Mouse (Mus musculus): ENCODE measurements around the gene Tlx2. TPM values are rescaled to one million over a fixed set of nuclear protein-coding genes. Genes with fewer than 3 reads are reported as not detected.

The Tlx2 gene
- polyA plus RNA-seq, 1 experiment from 2014 or later = 3.4 TPM

DNA sequence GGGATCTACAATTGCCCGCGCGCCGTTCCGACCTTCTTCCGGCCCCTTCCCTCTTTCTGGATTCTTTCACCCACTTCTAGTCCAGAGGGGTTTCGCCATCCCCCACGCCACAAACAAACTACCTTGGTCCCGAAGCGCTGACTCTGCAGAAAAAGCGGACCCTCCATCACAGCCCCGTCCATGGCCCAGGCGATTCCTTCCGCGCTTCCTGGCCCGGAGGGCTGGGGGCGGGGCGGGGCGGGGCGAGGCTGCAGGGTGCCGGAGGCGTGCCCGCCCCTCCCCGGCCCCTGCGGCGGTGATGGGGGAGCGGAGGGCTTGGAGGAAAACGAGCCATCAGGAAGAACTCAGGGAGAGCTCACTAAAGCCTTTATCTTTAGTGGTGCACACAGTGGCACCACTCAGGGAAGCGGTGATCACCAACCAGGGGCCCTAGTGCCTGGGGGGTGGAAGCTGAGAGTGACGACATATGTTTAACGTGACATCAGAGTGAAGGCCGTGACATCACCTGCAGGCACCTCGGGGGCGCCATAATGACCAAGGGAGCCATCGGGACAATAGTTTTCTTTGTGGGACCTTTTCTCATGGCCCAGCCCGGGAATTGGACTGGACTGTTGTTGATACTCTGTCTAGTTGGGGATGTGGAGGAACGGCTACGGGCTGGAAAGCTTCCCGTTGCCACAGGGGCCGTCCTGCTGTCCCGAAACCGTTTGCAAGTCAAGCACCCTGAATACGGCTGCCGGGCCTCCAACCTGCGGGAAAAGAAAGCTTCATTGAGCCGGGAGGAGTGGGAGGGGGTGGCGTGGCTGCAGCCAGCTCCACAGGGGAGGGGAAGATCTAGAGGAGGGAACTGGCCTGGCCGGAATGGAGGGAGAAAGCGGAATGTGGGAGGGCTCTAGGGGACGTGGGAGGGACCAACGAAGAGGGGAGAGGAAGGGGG lies 36.6 kb downstream of the Tlx2 start, which contains the start of the genes Dok1 and Loxl3:
Gene Dok1 (minus strand): TSS at position 223 of the 937 bp plus-strand sequence.
Gene Loxl3 (plus strand): TSS at position 925 of the 937 bp plus-strand sequence.
- Histone ChIP-seq H3K36me3 (ENCODE audit: control insufficient read depth, insufficient read depth, low read length) (no peaks in the 10 kb centered on the region), H3K27ac (ENCODE audit: low read length) (peak within 1 kb of the TSS; percentile 91), H3K4me3 (replicated peaks; ENCODE audit: low read length) (peak within 1 kb of the TSS; percentile 59), H3K9ac (ENCODE audit: low read length) (peak within 1 kb of the TSS; percentile 83), H3K27me3 (ENCODE audit: control insufficient read depth, insufficient read depth, low read length) (peaks cover 7% of the 10 kb centered on the region; the same call in 1 of the 2 replicates), H3K4me1 (ENCODE audit: control insufficient read depth, insufficient read depth, low read length) (peaks cover 18% of the 10 kb centered on the region), H3K9me3 (replicated peaks; ENCODE audit: control insufficient read depth, low read length) (no peaks in the 10 kb centered on the region), H3K4me2 (ENCODE audit: low read depth, low read length) (peak within 1 kb of the TSS; percentile 92)
- ATAC-seq (ENCODE audit: insufficient read depth, low FRiP score) = peak; percentile 88
- WGBS = under 1% methylated on average over 51 of the region's 51 CpGs

DNA sequence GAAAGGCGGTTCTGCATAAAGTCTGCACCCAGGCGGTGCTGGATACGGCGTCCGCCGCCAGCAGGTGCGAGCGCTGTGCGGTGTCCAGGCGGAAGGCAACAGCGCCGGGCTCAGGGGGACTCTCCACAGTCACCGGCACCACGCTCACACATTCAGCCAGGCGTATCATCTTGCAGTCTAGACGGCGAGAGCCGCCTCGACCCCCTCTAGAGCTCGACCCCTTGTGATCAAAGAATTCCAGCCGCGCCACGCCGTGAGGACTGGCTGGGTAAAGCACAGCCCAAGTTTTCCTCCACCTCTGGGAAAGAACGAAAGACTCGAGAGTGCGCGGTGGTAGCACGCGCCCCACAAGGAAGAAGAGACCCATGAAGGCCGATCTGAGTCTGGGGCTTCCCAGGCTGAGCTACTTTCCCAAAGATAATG lies 37.3 kb downstream of the Tlx2 start:
- Histone ChIP-seq H3K9ac (ENCODE audit: low read length) (peak overlapping the region; percentile 83), H3K4me1 (ENCODE audit: control insufficient read depth, insufficient read depth, low read length) (peaks cover 15% of the 10 kb centered on the region), H3K27me3 (ENCODE audit: control insufficient read depth, insufficient read depth, low read length) (peaks cover 7% of the 10 kb centered on the region; the same call in 1 of the 2 replicates), H3K9me3 (replicated peaks; ENCODE audit: control insufficient read depth, low read length) (no peaks in the 10 kb centered on the region), H3K36me3 (ENCODE audit: control insufficient read depth, insufficient read depth, low read length) (no peaks in the 10 kb centered on the region), H3K4me3 (replicated peaks; ENCODE audit: low read length) (peak overlapping the region; percentile 59), H3K27ac (ENCODE audit: low read length) (peak overlapping the region; percentile 91), H3K4me2 (ENCODE audit: low read depth, low read length) (peak overlapping the region; percentile 92)
- ATAC-seq (ENCODE audit: insufficient read depth, low FRiP score) = peak; percentile 45
- WGBS = under 1% methylated on average over 31 of the region's 31 CpGs

DNA sequence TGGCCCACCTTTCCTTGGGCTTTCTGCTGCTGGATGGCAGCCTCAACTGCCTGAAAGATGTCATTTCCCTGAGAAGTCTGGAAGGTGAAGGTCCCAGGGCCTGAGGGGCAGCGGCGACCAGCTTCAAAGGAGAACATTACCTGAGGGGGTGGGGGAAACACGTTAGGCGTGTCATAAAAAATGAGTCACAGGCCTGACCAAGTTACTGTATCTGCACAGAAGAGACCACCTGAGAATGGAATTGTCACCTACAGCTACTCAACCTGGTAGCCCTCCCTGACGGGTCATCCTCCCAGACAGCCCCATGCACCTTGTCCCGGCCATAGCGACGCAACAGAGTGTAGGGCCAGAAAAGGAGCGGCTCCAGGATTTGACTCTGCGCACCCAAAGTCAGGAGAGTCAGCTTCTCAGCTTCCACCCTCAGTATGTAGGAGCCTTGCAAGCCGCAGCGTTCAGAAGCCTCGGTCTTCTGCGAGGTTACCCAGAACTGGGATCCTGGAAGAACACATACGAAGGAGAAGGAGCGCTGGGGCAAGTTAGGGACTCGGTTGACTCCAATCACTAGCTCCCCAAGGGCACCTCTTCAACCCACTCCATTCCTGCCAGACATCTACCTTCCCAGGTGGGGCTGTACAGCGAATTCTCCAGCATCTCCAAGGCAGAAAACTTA lies 38.0 kb downstream of the Tlx2 start:
- WGBS = 45% methylated on average over 18 of the region's 18 CpGs
- H3K4me1 ChIP-seq (ENCODE audit: control insufficient read depth, insufficient read depth, low read length) = peaks cover 11% of the 10 kb centered on the region
- peak overlapping the region; percentile 92 for H3K4me2 ChIP-seq (ENCODE audit: low read depth, low read length)
- H3K36me3 ChIP-seq (ENCODE audit: control insufficient read depth, insufficient read depth, low read length) = no peaks in the 10 kb centered on the region
- no peak overlapping the region for H3K27ac ChIP-seq (ENCODE audit: low read length)
- H3K9me3 ChIP-seq (replicated peaks; ENCODE audit: control insufficient read depth, low read length) = no peaks in the 10 kb centered on the region
- H3K9ac ChIP-seq (ENCODE audit: low read length) = peak overlapping the region; percentile 83
- no peak for ATAC-seq (ENCODE audit: insufficient read depth, low FRiP score)
- peaks cover 7% of the 10 kb centered on the region; the same call in 1 of the 2 replicates for H3K27me3 ChIP-seq (ENCODE audit: control insufficient read depth, insufficient read depth, low read length)
- H3K4me3 ChIP-seq (replicated peaks; ENCODE audit: low read length) = peak overlapping the region; percentile 59

DNA sequence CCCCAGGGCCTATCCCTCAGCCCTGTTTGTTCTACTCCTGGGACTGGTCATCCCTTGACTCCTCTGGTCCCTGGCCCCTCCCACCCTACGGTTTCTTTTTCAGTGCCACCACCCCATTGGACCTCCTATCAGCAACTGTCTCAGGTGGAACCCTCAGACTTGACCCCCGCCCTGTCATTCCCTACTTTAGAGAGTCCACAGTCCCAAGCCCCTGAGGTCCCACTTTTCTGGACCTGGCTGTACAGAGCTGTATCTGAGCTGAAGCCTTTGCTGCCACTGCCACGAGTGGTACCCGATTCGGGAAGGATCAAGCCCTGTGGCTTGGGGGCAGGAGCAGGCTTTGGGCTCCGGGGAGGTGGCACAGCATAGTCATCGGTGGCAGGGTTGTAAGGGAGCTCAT lies 39.0 kb downstream of the Tlx2 start:
- WGBS = 78% methylated on average over 7 of the region's 7 CpGs
- H3K4me2 ChIP-seq (ENCODE audit: low read depth, low read length) = no peak overlapping the region

DNA sequence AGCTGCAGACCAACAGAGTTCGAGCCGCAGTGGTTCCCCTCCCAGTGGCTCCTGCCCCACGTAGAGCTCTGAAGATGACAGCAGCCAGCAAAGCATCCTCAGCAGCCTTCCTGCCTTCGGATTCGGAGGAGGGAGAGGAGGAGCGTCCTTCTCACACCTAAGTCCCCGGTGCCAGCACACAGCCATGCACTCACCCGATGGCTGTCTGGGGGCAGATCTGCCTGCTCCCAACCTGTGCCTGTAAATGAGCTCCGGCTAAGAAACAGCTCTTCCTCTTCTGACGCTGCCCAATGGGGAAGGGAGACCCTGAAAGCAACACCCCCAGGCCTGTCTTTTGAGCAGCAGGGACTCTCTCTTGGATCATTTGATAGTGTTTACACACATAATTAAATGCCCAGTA lies 40.3 kb downstream of the Tlx2 start:
- H3K9ac ChIP-seq (ENCODE audit: low read length) = no peak overlapping the region
- no peak overlapping the region for H3K4me3 ChIP-seq (replicated peaks; ENCODE audit: low read length)
- no peak overlapping the region for H3K4me2 ChIP-seq (ENCODE audit: low read depth, low read length)
- H3K9me3 ChIP-seq (replicated peaks; ENCODE audit: control insufficient read depth, low read length) = no peaks in the 10 kb centered on the region
- 38% methylated on average over 10 of the region's 10 CpGs for WGBS
- peaks cover 7% of the 10 kb centered on the region; the same call in 1 of the 2 replicates for H3K27me3 ChIP-seq (ENCODE audit: control insufficient read depth, insufficient read depth, low read length)
- no peaks in the 10 kb centered on the region for H3K36me3 ChIP-seq (ENCODE audit: control insufficient read depth, insufficient read depth, low read length)
- no peak for ATAC-seq (ENCODE audit: insufficient read depth, low FRiP score)
- H3K27ac ChIP-seq (ENCODE audit: low read length) = no peak overlapping the region
- H3K4me1 ChIP-seq (ENCODE audit: control insufficient read depth, insufficient read depth, low read length) = peaks cover 11% of the 10 kb centered on the region

More for the DNA sequence above, 39.0 kb downstream of the Tlx2 start:
- Histone ChIP-seq H3K27me3 (ENCODE audit: control insufficient read depth, insufficient read depth, low read length) (peaks cover 7% of the 10 kb centered on the region; the same call in 1 of the 2 replicates), H3K4me1 (ENCODE audit: control insufficient read depth, insufficient read depth, low read length) (peaks cover 11% of the 10 kb centered on the region), H3K9me3 (replicated peaks; ENCODE audit: control insufficient read depth, low read length) (no peaks in the 10 kb centered on the region), H3K9ac (ENCODE audit: low read length) (no peak overlapping the region), H3K27ac (ENCODE audit: low read length) (no peak overlapping the region), H3K36me3 (ENCODE audit: control insufficient read depth, insufficient read depth, low read length) (no peaks in the 10 kb centered on the region), H3K4me3 (replicated peaks; ENCODE audit: low read length) (no peak overlapping the region)
- ATAC-seq (ENCODE audit: insufficient read depth, low FRiP score) = no peak

DNA sequence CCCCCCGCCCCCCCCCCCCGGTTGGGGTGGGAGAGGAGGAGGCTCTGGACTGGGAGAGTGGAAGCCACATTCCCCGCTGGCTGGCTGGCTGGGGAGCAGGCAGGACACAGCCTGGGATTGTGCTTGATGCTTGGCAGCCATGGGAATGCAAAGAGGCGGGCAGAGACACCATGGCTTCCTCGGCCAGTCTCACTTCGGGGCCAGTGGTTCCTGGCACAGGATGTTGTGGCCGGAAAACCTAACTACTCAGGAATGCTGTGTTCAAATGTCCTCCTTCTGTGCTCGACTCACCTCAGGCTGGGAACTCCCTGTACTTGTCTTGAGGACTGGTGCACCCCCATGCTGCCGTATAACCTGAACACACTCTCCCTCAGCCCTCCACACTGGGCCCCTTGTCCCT lies 42.4 kb downstream of the Tlx2 start:
- Histone ChIP-seq H3K4me2 (ENCODE audit: low read depth, low read length) (no peak overlapping the region), H3K9ac (ENCODE audit: low read length) (0 out of 2 replicates have a peak overlapping the region, but pooled peaks have one; percentile 13), H3K27ac (ENCODE audit: low read length) (no peak overlapping the region), H3K36me3 (ENCODE audit: control insufficient read depth, insufficient read depth, low read length) (no peaks in the 10 kb centered on the region), H3K4me3 (replicated peaks; ENCODE audit: low read length) (no peak overlapping the region), H3K27me3 (ENCODE audit: control insufficient read depth, insufficient read depth, low read length) (peaks cover 7% of the 10 kb centered on the region; the same call in 1 of the 2 replicates), H3K4me1 (ENCODE audit: control insufficient read depth, insufficient read depth, low read length) (peaks cover 5% of the 10 kb centered on the region), H3K9me3 (replicated peaks; ENCODE audit: control insufficient read depth, low read length) (no peaks in the 10 kb centered on the region)
- WGBS = 37% methylated on average over 8 of the region's 9 CpGs
- no peak for ATAC-seq (ENCODE audit: insufficient read depth, low FRiP score)

DNA sequence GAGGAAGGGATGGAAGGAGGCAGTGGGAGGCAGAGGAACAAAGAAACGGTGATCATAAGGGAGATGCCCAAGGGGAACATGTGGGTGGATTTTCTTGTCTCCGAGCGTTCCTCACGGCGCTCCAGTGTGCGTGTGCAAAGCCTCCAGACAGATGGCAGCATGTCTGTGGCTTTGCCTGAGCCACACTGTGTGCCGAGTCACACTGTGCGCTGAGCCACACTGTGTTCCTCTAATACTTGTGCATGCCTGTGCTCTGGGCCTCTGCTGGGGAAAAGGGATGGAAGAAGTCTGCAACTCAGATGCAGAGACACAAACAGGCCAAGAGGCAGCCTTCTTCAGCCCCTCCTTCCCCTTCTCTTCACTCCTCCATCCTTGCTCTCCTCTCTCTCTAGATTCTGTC lies 42.8 kb downstream of the Tlx2 start:
- Histone ChIP-seq H3K27me3 (ENCODE audit: control insufficient read depth, insufficient read depth, low read length) (peaks cover 7% of the 10 kb centered on the region; the same call in 1 of the 2 replicates), H3K27ac (ENCODE audit: low read length) (no peak overlapping the region), H3K4me3 (replicated peaks; ENCODE audit: low read length) (no peak overlapping the region), H3K36me3 (ENCODE audit: control insufficient read depth, insufficient read depth, low read length) (no peaks in the 10 kb centered on the region), H3K4me2 (ENCODE audit: low read depth, low read length) (no peak overlapping the region), H3K9ac (ENCODE audit: low read length) (no peak overlapping the region), H3K9me3 (replicated peaks; ENCODE audit: control insufficient read depth, low read length) (no peaks in the 10 kb centered on the region), H3K4me1 (ENCODE audit: control insufficient read depth, insufficient read depth, low read length) (peaks cover 5% of the 10 kb centered on the region)
- WGBS = 80% methylated on average over 8 of the region's 8 CpGs
- ATAC-seq (ENCODE audit: insufficient read depth, low FRiP score) = no peak

DNA sequence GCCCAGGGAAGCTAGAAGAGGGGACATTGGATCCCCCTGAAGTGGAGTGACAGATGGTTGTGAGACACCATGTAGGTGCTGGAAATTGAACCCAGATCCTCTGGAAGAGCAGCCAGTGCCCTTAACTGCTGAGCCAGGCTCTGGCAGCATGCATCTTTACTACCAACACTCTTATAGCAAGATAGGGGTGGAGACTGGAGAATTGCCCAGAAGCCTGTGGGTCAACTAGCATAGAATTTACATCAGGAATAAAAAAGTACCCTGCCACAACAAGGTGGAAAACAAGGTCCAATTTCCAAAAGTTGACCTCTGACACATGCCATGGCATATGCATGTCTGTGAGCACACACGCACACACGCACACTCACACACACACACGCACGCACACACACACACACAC lies 44.9 kb downstream of the Tlx2 start:
- Histone ChIP-seq H3K27me3 (ENCODE audit: control insufficient read depth, insufficient read depth, low read length) (no peaks in the 10 kb centered on the region), H3K27ac (ENCODE audit: low read length) (no peak overlapping the region), H3K4me1 (ENCODE audit: control insufficient read depth, insufficient read depth, low read length) (no peaks in the 10 kb centered on the region; the same call in 1 of the 2 replicates), H3K9ac (ENCODE audit: low read length) (no peak overlapping the region), H3K36me3 (ENCODE audit: control insufficient read depth, insufficient read depth, low read length) (no peaks in the 10 kb centered on the region), H3K4me2 (ENCODE audit: low read depth, low read length) (no peak overlapping the region), H3K4me3 (replicated peaks; ENCODE audit: low read length) (no peak overlapping the region), H3K9me3 (replicated peaks; ENCODE audit: control insufficient read depth, low read length) (no peaks in the 10 kb centered on the region)
- 92% methylated on average over 4 of the region's 4 CpGs for WGBS
- ATAC-seq (ENCODE audit: insufficient read depth, low FRiP score) = no peak

DNA sequence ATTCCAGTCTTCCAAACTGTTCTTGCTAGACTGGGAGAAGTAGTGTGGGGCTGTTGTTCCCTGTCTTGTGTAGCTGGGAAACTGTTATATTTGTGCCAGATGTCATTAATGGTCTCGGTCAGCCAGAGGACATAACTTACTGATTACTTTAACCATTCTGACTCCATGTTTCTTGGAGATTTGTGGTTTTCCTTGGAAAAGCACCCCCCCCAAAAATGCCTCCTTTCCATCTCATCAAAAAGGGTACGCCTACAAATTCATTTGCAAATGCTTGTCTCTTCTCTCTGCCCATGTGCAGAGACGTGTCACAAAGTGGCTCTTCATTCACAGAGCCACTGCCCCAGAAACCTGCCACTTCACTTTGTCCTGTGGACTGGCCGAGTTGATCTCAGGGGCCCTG lies 45.7 kb downstream of the Tlx2 start:
- H3K27me3 ChIP-seq (ENCODE audit: control insufficient read depth, insufficient read depth, low read length) = no peaks in the 10 kb centered on the region
- 68% methylated on average over 4 of the region's 4 CpGs for WGBS
- no peak overlapping the region for H3K4me2 ChIP-seq (ENCODE audit: low read depth, low read length)
- H3K4me1 ChIP-seq (ENCODE audit: control insufficient read depth, insufficient read depth, low read length) = no peaks in the 10 kb centered on the region; the same call in 1 of the 2 replicates
- no peak for ATAC-seq (ENCODE audit: insufficient read depth, low FRiP score)
- H3K27ac ChIP-seq (ENCODE audit: low read length) = no peak overlapping the region
- no peak overlapping the region for H3K4me3 ChIP-seq (replicated peaks; ENCODE audit: low read length)
- no peaks in the 10 kb centered on the region for H3K36me3 ChIP-seq (ENCODE audit: control insufficient read depth, insufficient read depth, low read length)
- no peaks in the 10 kb centered on the region for H3K9me3 ChIP-seq (replicated peaks; ENCODE audit: control insufficient read depth, low read length)
- H3K9ac ChIP-seq (ENCODE audit: low read length) = no peak overlapping the region

All from stomach, embryonic 16.5 days (tissue).